Mouse (Mus musculus): ENCODE data around the gene Olfr1023. TPM values are rescaled to one million over a fixed set of nuclear protein-coding genes. Genes with fewer than 3 reads are reported as not detected.

Olfr1023 gene
- polyA plus RNA-seq, 1 experiment, result not detected

DNA sequence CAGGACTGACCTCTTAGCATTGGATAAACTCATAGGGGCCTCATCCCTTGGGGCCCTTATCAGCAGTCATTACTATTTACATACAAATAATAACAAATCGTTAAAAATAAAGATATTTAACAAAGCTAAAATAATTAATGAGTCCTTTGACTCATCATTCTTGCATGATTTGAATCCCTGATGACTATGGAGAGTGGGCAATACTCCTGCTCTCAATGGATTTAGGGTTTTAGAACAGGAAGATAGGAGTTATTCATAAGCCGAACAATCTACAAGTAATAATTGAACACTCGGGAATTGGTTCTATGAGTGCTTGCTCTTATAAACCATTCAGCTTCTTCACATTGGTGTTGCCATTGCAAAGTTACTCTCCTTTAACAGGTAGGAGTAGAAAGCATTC lies 35.8 kb downstream of the Olfr1023 start, which contains the start of gene Olfr1026:
Gene Olfr1026 (plus strand): TSS at position 301 of the 400 bp plus-strand sequence.
- no peak for DNase-seq

More for the DNA sequence above, 35.8 kb downstream of the Olfr1023 start, which contains the start of gene Olfr1026:
- WGBS, result 88% methylated on average over 3 of the region's 3 CpGs
- TF ChIP-seq CTCF (conservative IDR thresholded peaks at IDR 0.05; ENCODE audit: insufficient read depth, insufficient read length, low read depth, low read length), result no peak
- TF ChIP-seq POLR2A (IDR thresholded peaks at IDR 0.05; ENCODE audit: low read depth, low read length), result no peak
- Histone ChIP-seq H3K36me3 (ENCODE audit: control insufficient read depth, insufficient read depth, low read length) (no peaks in the 10 kb centered on the region), H3K27ac (ENCODE audit: insufficient read depth, low read depth, low read length) (no peak within 1 kb of the TSS), H3K27me3 (replicated peaks; ENCODE audit: control insufficient read depth, insufficient read depth, low read length) (no peaks in the 10 kb centered on the region), H3K4me1 (ENCODE audit: control insufficient read depth, insufficient read depth, low read length) (no peaks in the 10 kb centered on the region), H3K4me3 (ENCODE audit: insufficient read depth, low read depth, low read length) (no peak within 1 kb of the TSS)

Other genes starting within 250 kb of the Olfr1023 start
- not detected in 2 replicates for gene Olfr1002, start 234.9 kb upstream of the Olfr1023 start, polyA plus RNA-seq (2012; rRNA removed)
- not detected in 2 replicates for gene Olfr154, start 221.2 kb upstream of the Olfr1023 start, polyA plus RNA-seq (2012; rRNA removed)
- gene Olfr1006, start 206.9 kb upstream of the Olfr1023 start, polyA plus RNA-seq (2012; rRNA removed), result not detected in 2 replicates
- not detected in 2 replicates for gene Olfr1008, start 196.2 kb upstream of the Olfr1023 start, polyA plus RNA-seq (2012; rRNA removed)
- not detected in 2 replicates for gene Olfr1009, start 170.2 kb upstream of the Olfr1023 start, polyA plus RNA-seq (2012; rRNA removed)
- gene Olfr1012, start 122.9 kb upstream of the Olfr1023 start, polyA plus RNA-seq (2012; rRNA removed), result not detected in 2 replicates
- gene Olfr1013, start 118.5 kb upstream of the Olfr1023 start, polyA plus RNA-seq (2012; rRNA removed), result not detected in 2 replicates
- not detected in 2 replicates for gene Olfr1014, start 112.9 kb upstream of the Olfr1023 start, polyA plus RNA-seq (2012; rRNA removed)
- not detected in 2 replicates for gene Olfr1015, start 103.6 kb upstream of the Olfr1023 start, polyA plus RNA-seq (2012; rRNA removed)
- gene Olfr1016, start 83.1 kb upstream of the Olfr1023 start, polyA plus RNA-seq (2012; rRNA removed), result not detected in 2 replicates
- not detected in 2 replicates for gene Olfr1018, start 67.2 kb upstream of the Olfr1023 start, polyA plus RNA-seq (2012; rRNA removed)
- not detected in 2 replicates for gene Olfr1019, start 40.2 kb upstream of the Olfr1023 start, polyA plus RNA-seq (2012; rRNA removed)
- not detected in 2 replicates for gene Olfr1020, start 38.6 kb upstream of the Olfr1023 start, polyA plus RNA-seq (2012; rRNA removed)
- not detected in 2 replicates for gene Olfr1022, start 17.0 kb upstream of the Olfr1023 start, polyA plus RNA-seq (2012; rRNA removed)
- gene Olfr1024, start 19.4 kb downstream of the Olfr1023 start, polyA plus RNA-seq (2012; rRNA removed), result not detected in 2 replicates
- not detected in 2 replicates for gene Olfr1025-ps1, start 29.6 kb downstream of the Olfr1023 start, polyA plus RNA-seq (2012; rRNA removed)
- gene Olfr1026, start 35.9 kb downstream of the Olfr1023 start, polyA plus RNA-seq (2012; rRNA removed), result not detected in 2 replicates
- not detected in 2 replicates for gene Olfr1028, start 64.8 kb downstream of the Olfr1023 start, polyA plus RNA-seq (2012; rRNA removed)
- gene Olfr1029, start 88.3 kb downstream of the Olfr1023 start, polyA plus RNA-seq (2012; rRNA removed), result 0.13 TPM in 1 of 2 replicates, not detected in the other
- not detected in 2 replicates for gene Olfr1030, start 93.6 kb downstream of the Olfr1023 start, polyA plus RNA-seq (2012; rRNA removed)
- gene Olfr1031, start 104.7 kb downstream of the Olfr1023 start, polyA plus RNA-seq (2012; rRNA removed), result not detected in 2 replicates
- gene Olfr1032, start 119.9 kb downstream of the Olfr1023 start, polyA plus RNA-seq (2012; rRNA removed), result not detected in 2 replicates
- gene Olfr1033, start 135.0 kb downstream of the Olfr1023 start, polyA plus RNA-seq (2012; rRNA removed), result 0.42 and 0.59 TPM in 2 replicates
- 0.08 and 0.13 TPM in 2 replicates for gene Olfr1034, start 160.2 kb downstream of the Olfr1023 start, polyA plus RNA-seq (2012; rRNA removed)
- not detected in 2 replicates for gene Olfr1036, start 188.4 kb downstream of the Olfr1023 start, polyA plus RNA-seq (2012; rRNA removed)
- not detected in 2 replicates for gene Olfr1037, start 201.7 kb downstream of the Olfr1023 start, polyA plus RNA-seq (2012; rRNA removed)